Comparison of ENCODE assay signal across 8 mouse cellular contexts in genomic region chr4:104077771-104078170, GRCm38 (mm10).
A peak's percentile ranks its signal among the peaks of the same experiment; 100 is the strongest.
DNase-seq lines count a peak whose midpoint lies in the region; ATAC-seq lines count a peak whose summit lies in the region.
"Had no signal": no experiment of that assay in that cellular context is flagged by ENCODE, and none has a peak within 500 bp of the region (broad histone marks: within the 10 kb centered on the region; RNA-seq: fewer than 3 reads in every experiment).

No protein-coding gene starts in this region.

- no peaks in the 10 kb centered on the region for H3K9me3 ChIP-seq in kidney, embryonic 15.5 days (replicated peaks)
- H3K9me3 ChIP-seq: lung, embryonic 15.5 days had no signal

- 84% methylated on average over 1 of the region's 1 CpGs for WGBS in kidney, embryonic 15.5 days

- H3K4me2 ChIP-seq in kidney, embryonic 15.5 days: no peak overlapping the region
- H3K4me2 ChIP-seq: lung, embryonic 15.5 days had no signal

- peak; percentile 55 for DNase-seq in kidney, adult 11 months
- peak; percentile 52 for DNase-seq in Muller cell, postnatal 12 days (ENCODE audit: inconsistent ontology term)
- peak; percentile 14 for DNase-seq in adrenal gland, adult 8-10 months
- peak; percentile 70 to 75 for DNase-seq in kidney, postnatal 25 days
- DNase-seq in embryo, embryonic 10.5 days (ENCODE audit: low spot score): no peak
- DNase-seq in yolk sac, embryonic 10.5 days (ENCODE audit: low spot score): no peak

- no peak overlapping the region for H3K9ac ChIP-seq in kidney, embryonic 15.5 days
- H3K9ac ChIP-seq: lung, embryonic 15.5 days had no signal

- no peaks in the 10 kb centered on the region for H3K27me3 ChIP-seq in kidney, embryonic 15.5 days
- H3K27me3 ChIP-seq: lung, embryonic 15.5 days had no signal

- ATAC-seq in kidney, embryonic 15.5 days (replicated peaks; ENCODE audit: low FRiP score): no peak

- H3K4me3 ChIP-seq in kidney, embryonic 15.5 days (replicated peaks): no peak overlapping the region
- H3K4me3 ChIP-seq: lung, embryonic 15.5 days had no signal

- 0 out of 2 replicates have a peak, but pooled peaks cover 2% of the 10 kb centered on the region for H3K4me1 ChIP-seq in kidney, embryonic 15.5 days
- H3K4me1 ChIP-seq: lung, embryonic 15.5 days had no signal

- no peak overlapping the region for H3K27ac ChIP-seq in kidney, embryonic 15.5 days
- H3K27ac ChIP-seq: lung, embryonic 15.5 days had no signal

- H3K36me3 ChIP-seq in kidney, embryonic 15.5 days: no peaks in the 10 kb centered on the region
- H3K36me3 ChIP-seq: lung, embryonic 15.5 days had no signal

Comparison
In these comparisons a context has a peak if more than half of its experiments do, and no peak if none do; other contexts are left out.
1. DNase-seq: peak in kidney, adult 11 months (single experiment), Muller cell, postnatal 12 days (single experiment), adrenal gland, adult 8-10 months (single experiment) and kidney, postnatal 25 days (2 of 2); none in embryo, embryonic 10.5 days (single experiment) and yolk sac, embryonic 10.5 days (single experiment).